Mouse (Mus musculus) MEL (cell line): ENCODE data around the gene Dnah5. TPM values are rescaled to one million over a fixed set of nuclear protein-coding genes. Genes with fewer than 3 reads are reported as not detected.

Source experiments
- DNase-seq: peaks from one replicate; pipeline ENCODE4 v3.0.0; 2011; ENCODE audit warnings: low read depth, low spot score
- H3K27ac ChIP-seq: 2 replicates; pipeline ENCODE4 v1.5.1; 2012; ENCODE audit warnings: low read depth, mild to moderate bottlenecking, control low read depth, low read length, moderate library complexity; ENCODE audit not compliant: control insufficient read depth
- H3K27me3 ChIP-seq, 2 experiments: fragments of 150-350 bp in 1 of 2; sonication (generic) in 1 of 2; 2 replicates each; pipeline ENCODE4 v1.6.1; 2012; ENCODE audit warnings: low read length in 2 of 2, mild to moderate bottlenecking in 2 of 2, improper control_type of control experiment in 1 of 2, moderate library complexity in 1 of 2; ENCODE audit not compliant: insufficient read depth in 2 of 2, control insufficient read depth in 1 of 2
- H3K36me3 ChIP-seq, 2 experiments: 2 replicates each; pipeline ENCODE4 v1.6.1; 2012 to 2014; ENCODE audit warnings: low read length in 2 of 2, improper control_type of control experiment in 1 of 2, inconsistent platforms in 1 of 2, mild to moderate bottlenecking in 1 of 2; ENCODE audit not compliant: insufficient read depth in 2 of 2, control insufficient read depth in 1 of 2
- H3K4me1 ChIP-seq, 2 experiments: fragments of 150-350 bp in 1 of 2; sonication (generic) in 1 of 2; 2 replicates each; pipeline ENCODE4 v1.6.1; 2012; ENCODE audit warnings: low read length in 2 of 2, improper control_type of control experiment in 1 of 2, mild to moderate bottlenecking in 1 of 2; ENCODE audit not compliant: insufficient read depth in 2 of 2, control insufficient read depth in 1 of 2
- H3K4me3 ChIP-seq, 2 experiments: fragments of 150-350 bp in 1 of 2; sonication (generic) in 1 of 2; 2 replicates each; pipeline ENCODE4 v1.5.1; 2012; ENCODE audit warnings: low read depth in 2 of 2, low read length in 2 of 2, mild to moderate bottlenecking in 2 of 2, moderate library complexity in 2 of 2, control low read depth in 1 of 2, improper control_type of control experiment in 1 of 2; ENCODE audit not compliant: control insufficient read depth in 1 of 2, insufficient read depth in 1 of 2
- H3K79me2 ChIP-seq: 2 replicates; pipeline ENCODE4 v1.6.1; 2012; ENCODE audit warnings: mild to moderate bottlenecking, low read length, moderate library complexity; ENCODE audit not compliant: control insufficient read depth, poor library complexity, insufficient read depth
- H3K9ac ChIP-seq: 2 replicates; pipeline ENCODE4 v1.6.1; 2012; ENCODE audit warnings: low read depth, mild to moderate bottlenecking, control low read depth, low read length, moderate library complexity; ENCODE audit not compliant: control insufficient read depth, poor library complexity, severe bottlenecking
- H3K9me3 ChIP-seq: fragments of 150-350 bp; sonication (generic); replicated peaks from 2 replicates; pipeline ENCODE4 v1.6.1; 2012; ENCODE audit warnings: mild to moderate bottlenecking, low read length, improper control_type of control experiment, moderate library complexity; ENCODE audit not compliant: insufficient read depth
- CHD1 ChIP-seq: IDR thresholded peaks from 2 replicates; pipeline ENCODE4 v1.6.1; 2012; ENCODE audit warnings: low read depth, mild to moderate bottlenecking, inconsistent platforms, low read length, improper control_type of control experiment
- E2F4 ChIP-seq: IDR thresholded peaks from 2 replicates; pipeline ENCODE4 v1.6.1; 2011; ENCODE audit warnings: low read depth, low read length, improper control_type of control experiment, borderline replicate concordance
- ELF1 ChIP-seq: IDR thresholded peaks from 2 replicates; pipeline ENCODE4 v1.6.1; 2014; ENCODE audit warnings: low read depth, mild to moderate bottlenecking, inconsistent platforms, low read length, improper control_type of control experiment, moderate library complexity
- ETS1 ChIP-seq: IDR thresholded peaks from 2 replicates; pipeline ENCODE4 v1.6.1; 2012; ENCODE audit warnings: low read depth, mild to moderate bottlenecking, inconsistent platforms, low read length, improper control_type of control experiment, moderate library complexity
- GATA1 ChIP-seq: IDR thresholded peaks from 2 replicates; pipeline ENCODE4 v1.6.1; 2011; ENCODE audit warnings: low read depth, low read length, improper control_type of control experiment
- HCFC1 ChIP-seq: IDR thresholded peaks from 2 replicates; pipeline ENCODE4 v1.6.1; 2012; ENCODE audit warnings: low read depth, mild to moderate bottlenecking, inconsistent platforms, low read length, improper control_type of control experiment, moderate library complexity
- JUND ChIP-seq: IDR thresholded peaks from 2 replicates; pipeline ENCODE4 v1.6.1; 2011; ENCODE audit warnings: low read depth, mild to moderate bottlenecking, improper control_type of control experiment, low read length
- MAFK ChIP-seq: IDR thresholded peaks from 2 replicates; pipeline ENCODE4 v1.6.1; 2011; ENCODE audit warnings: low read depth, mild to moderate bottlenecking, low read length, improper control_type of control experiment, borderline replicate concordance
- MAX ChIP-seq: IDR thresholded peaks from 2 replicates; pipeline ENCODE4 v1.6.1; 2011; ENCODE audit warnings: low read length, improper control_type of control experiment
- NELFE ChIP-seq: IDR thresholded peaks from 2 replicates; pipeline ENCODE4 v1.6.1; 2011; ENCODE audit warnings: low read depth, low read length, improper control_type of control experiment
- NRF1 ChIP-seq: IDR thresholded peaks from 2 replicates; pipeline ENCODE4 v1.6.1; 2014; ENCODE audit warnings: low read depth, mild to moderate bottlenecking, inconsistent platforms, low read length, improper control_type of control experiment, moderate library complexity; ENCODE audit not compliant: poor library complexity, insufficient read depth, severe bottlenecking
- POLR2AphosphoS2 ChIP-seq: IDR thresholded peaks from 2 replicates; pipeline ENCODE4 v1.6.1; 2011; ENCODE audit warnings: low read length, improper control_type of control experiment
- RAD21 ChIP-seq: IDR thresholded peaks from 2 replicates; pipeline ENCODE4 v1.6.1; 2011; ENCODE audit warnings: mild to moderate bottlenecking, low read depth, low read length, improper control_type of control experiment
- SIN3A ChIP-seq: IDR thresholded peaks from 2 replicates; pipeline ENCODE4 v1.6.1; 2012; ENCODE audit warnings: low read length, improper control_type of control experiment, inconsistent platforms
- SMC3 ChIP-seq: IDR thresholded peaks from 2 replicates; pipeline ENCODE4 v1.6.1; 2011; ENCODE audit warnings: low read depth, low read length, improper control_type of control experiment
- TCF12 ChIP-seq: IDR thresholded peaks from 2 replicates; pipeline ENCODE4 v1.6.1; 2014; ENCODE audit warnings: low read depth, mild to moderate bottlenecking, inconsistent platforms, low read length, improper control_type of control experiment, moderate library complexity
- UBTF ChIP-seq: IDR thresholded peaks from 2 replicates; pipeline ENCODE4 v1.6.1; 2012; ENCODE audit warnings: low read depth, mild to moderate bottlenecking, inconsistent platforms, low read length, improper control_type of control experiment, moderate library complexity, borderline replicate concordance; ENCODE audit not compliant: insufficient read depth
- USF1 ChIP-seq: IDR thresholded peaks from 2 replicates; pipeline ENCODE4 v1.6.1; 2014; ENCODE audit warnings: low read depth, mild to moderate bottlenecking, inconsistent platforms, low read length, improper control_type of control experiment, moderate library complexity
- USF2 ChIP-seq, 2 experiments: IDR thresholded peaks; 2 replicates each; pipeline ENCODE4 v1.6.1; 2011 to 2012; ENCODE audit warnings: improper control_type of control experiment in 2 of 2, low read length in 2 of 2, borderline replicate concordance in 1 of 2, inconsistent platforms in 1 of 2, low read depth in 1 of 2, mild to moderate bottlenecking in 1 of 2; ENCODE audit not compliant: insufficient read depth in 1 of 2
- ZNF384 ChIP-seq: IDR thresholded peaks from 2 replicates; pipeline ENCODE4 v1.6.1; 2012; ENCODE audit warnings: low read depth, mild to moderate bottlenecking, inconsistent platforms, low read length, improper control_type of control experiment
- polyA plus RNA-seq, 2 experiments: library from polyadenylated mRNA; stranded (reverse) in 1 of 2; unstranded in 1 of 2; fragments of >175 nt in 1 of 2; fragments of >200 nt in 1 of 2; gene quantifications; 2 replicates each; pipeline versions ENCODE4 v1.2.1 to v1.2.4; 2012; ENCODE audit warnings: low replicate concordance in 2 of 2, low read depth in 1 of 2; ENCODE audit not compliant: insufficient read length in 2 of 2, insufficient read depth in 1 of 2, missing spikeins in 1 of 2
- total RNA-seq: library from RNA; depleted of rRNA; stranded (reverse); fragments of 300-350 nt; gene quantifications from 2 replicates; pipeline ENCODE4 v1.2.3, GENCODE M21; 2012

Gene Dnah5
- total and polyA plus RNA-seq, 3 experiments = not detected

DNA sequence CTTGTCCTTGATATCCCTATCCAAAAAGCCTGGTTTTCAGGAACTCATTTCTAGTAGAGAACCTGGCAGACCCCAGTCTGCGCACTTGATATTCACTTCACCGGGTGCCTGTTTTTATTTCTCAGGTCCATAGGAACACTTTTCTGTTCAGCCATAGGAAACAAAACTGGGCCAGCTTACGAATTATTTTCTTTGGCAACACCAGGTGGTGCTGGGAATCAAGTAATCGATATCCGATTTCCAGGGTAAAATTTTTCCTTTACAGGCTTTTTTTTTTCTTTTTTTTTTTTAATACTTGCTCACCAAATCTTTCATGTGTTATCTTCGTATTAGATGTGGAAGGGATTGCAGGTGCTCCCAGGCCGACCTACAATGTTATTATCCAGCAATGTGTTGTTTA, 119.0 kb downstream of the Dnah5 start:
- Histone ChIP-seq H3K4me3 (no peak overlapping the region), H3K36me3 (no peaks in the 10 kb centered on the region), H3K27ac (no peak overlapping the region), H3K9ac (no peak overlapping the region), H3K27me3 (no peaks in the 10 kb centered on the region), H3K4me1 (no peaks in the 10 kb centered on the region), H3K79me2 (no peaks in the 10 kb centered on the region), H3K9me3 (no peaks in the 10 kb centered on the region)
- DNase-seq = no peak
- no peak for TF ChIP-seq SMC3
- no peak for TF ChIP-seq MAX
- TF ChIP-seq NELFE = no peak
- TF ChIP-seq TCF12 = no peak
- TF ChIP-seq JUND = no peak
- TF ChIP-seq ETS1 = no peak

DNA sequence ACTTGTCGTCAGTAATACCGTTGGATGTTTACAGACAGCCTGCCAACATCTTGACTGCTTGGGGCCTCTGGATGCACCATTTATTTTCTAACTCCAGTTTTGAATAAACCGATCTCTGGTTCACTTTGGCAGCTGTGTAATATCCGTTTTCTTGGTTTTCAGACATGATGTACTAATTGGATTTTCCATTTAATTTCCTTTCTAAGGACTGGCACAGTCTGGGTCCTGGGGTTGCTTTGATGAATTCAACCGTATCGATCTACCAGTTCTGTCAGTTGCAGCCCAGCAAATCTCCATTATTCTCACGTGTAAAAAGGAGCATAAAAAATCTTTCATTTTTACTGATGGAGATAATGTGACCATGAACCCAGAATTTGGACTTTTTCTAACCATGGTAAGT, 123.4 kb downstream of the Dnah5 start:
- H3K79me2 ChIP-seq = no peaks in the 10 kb centered on the region
- H3K4me3 ChIP-seq = no peak overlapping the region
- no peak for DNase-seq
- no peaks in the 10 kb centered on the region for H3K27me3 ChIP-seq
- H3K9ac ChIP-seq = no peak overlapping the region
- TF ChIP-seq NRF1 = no peak
- TF ChIP-seq ZNF384 = no peak
- no peak for TF ChIP-seq ETS1
- no peak for TF ChIP-seq USF1
- no peaks in the 10 kb centered on the region for H3K4me1 ChIP-seq
- H3K36me3 ChIP-seq = no peaks in the 10 kb centered on the region
- H3K27ac ChIP-seq = no peak overlapping the region
- H3K9me3 ChIP-seq = no peaks in the 10 kb centered on the region

DNA sequence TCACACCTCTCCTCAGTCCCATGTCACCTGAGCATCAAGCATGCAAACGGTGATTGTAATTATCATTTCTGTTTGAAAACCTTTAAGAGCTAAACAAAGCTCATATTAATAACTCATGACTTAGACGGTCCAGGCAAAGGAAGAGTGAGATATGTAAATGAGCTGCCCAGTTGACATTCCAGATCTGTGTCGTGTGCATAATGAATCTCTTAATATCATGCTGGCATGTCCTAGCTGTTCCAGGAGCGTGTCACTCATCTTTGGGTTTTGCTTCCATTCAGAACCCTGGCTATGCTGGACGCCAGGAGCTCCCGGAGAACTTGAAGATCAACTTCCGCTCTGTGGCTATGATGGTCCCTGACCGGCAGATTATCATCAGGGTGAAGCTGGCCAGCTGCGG, 123.9 kb downstream of the Dnah5 start:
- no peaks in the 10 kb centered on the region for H3K36me3 ChIP-seq
- H3K4me1 ChIP-seq = no peaks in the 10 kb centered on the region
- H3K27me3 ChIP-seq = no peaks in the 10 kb centered on the region
- no peaks in the 10 kb centered on the region for H3K79me2 ChIP-seq
- H3K4me3 ChIP-seq = no peak overlapping the region
- no peak for TF ChIP-seq HCFC1
- TF ChIP-seq USF2 (IDR thresholded peaks at IDR 0.05; ENCODE audit: borderline replicate concordance in 1 of 2, insufficient read depth in 1 of 2, low read depth in 1 of 2, low read length in 2 of 2) = no peak
- no peak for TF ChIP-seq E2F4
- no peak for TF ChIP-seq CHD1
- no peak for TF ChIP-seq ELF1
- TF ChIP-seq ETS1 = no peak
- no peak for TF ChIP-seq GATA1
- no peak for TF ChIP-seq POLR2AphosphoS2
- TF ChIP-seq NELFE = no peak
- no peak for TF ChIP-seq NRF1
- no peak for TF ChIP-seq ZNF384
- TF ChIP-seq SMC3 = no peak
- TF ChIP-seq MAFK = no peak
- no peak for TF ChIP-seq UBTF
- no peak for TF ChIP-seq JUND
- TF ChIP-seq SIN3A = no peak
- TF ChIP-seq MAX = no peak
- TF ChIP-seq RAD21 = no peak
- DNase-seq = no peak
- no peak overlapping the region for H3K27ac ChIP-seq
- no peaks in the 10 kb centered on the region for H3K9me3 ChIP-seq
- no peak overlapping the region for H3K9ac ChIP-seq
